Mouse (Mus musculus) forebrain, embryonic 11.5 days (tissue): ENCODE data around the gene Sf3b6. TPM values are rescaled to one million over a fixed set of nuclear protein-coding genes. Genes with fewer than 3 reads are reported as not detected.

Experiments
- ATAC-seq: fragments of 200-750 bp; cut with Nextera tagmentation; replicated peaks from 2 replicates; pipeline ENCODE4 v1.8.0; 2017; ENCODE audit warnings: moderate TSS enrichment; ENCODE audit not compliant: low FRiP score
- DNase-seq: peaks from one replicate; pipeline ENCODE4 v3.0.0-alpha.2; 2017; ENCODE audit warnings: low spot score
- H3K27ac ChIP-seq: fragments of 300-500 bp; sonication (generic); 2 replicates; pipeline ENCODE4 v1.5.1; 2014; ENCODE audit warnings: low read depth, low read length
- H3K27me3 ChIP-seq: fragments of 300-500 bp; sonication (generic); 2 replicates; pipeline ENCODE4 v1.6.1; 2014; ENCODE audit warnings: mild to moderate bottlenecking, low read length, mixed read lengths; ENCODE audit not compliant: control insufficient read depth, insufficient read depth
- H3K36me3 ChIP-seq: fragments of 300-500 bp; sonication (generic); 2 replicates; pipeline ENCODE4 v1.6.1; 2014; ENCODE audit warnings: mild to moderate bottlenecking, low read length, moderate library complexity, mixed read lengths; ENCODE audit not compliant: control insufficient read depth, insufficient read depth
- H3K4me1 ChIP-seq: fragments of 300-500 bp; sonication (generic); replicated peaks from 2 replicates; pipeline ENCODE4 v1.6.1; 2014; ENCODE audit warnings: low read length, mixed read lengths; ENCODE audit not compliant: control insufficient read depth, insufficient read depth
- H3K4me2 ChIP-seq: fragments of 300-500 bp; sonication (generic); 2 replicates; pipeline ENCODE4 v1.6.1; 2014; ENCODE audit warnings: low read depth, mild to moderate bottlenecking, low read length, moderate library complexity, mixed read lengths; ENCODE audit not compliant: severe bottlenecking
- H3K4me3 ChIP-seq: fragments of 300-500 bp; sonication (generic); 2 replicates; pipeline ENCODE4 v1.5.1; 2014; ENCODE audit warnings: low read depth, low read length
- H3K9ac ChIP-seq: fragments of 300-500 bp; sonication (generic); 2 replicates; pipeline ENCODE4 v1.6.1; 2014; ENCODE audit warnings: low read length
- H3K9me3 ChIP-seq: fragments of 300-500 bp; sonication (generic); 2 replicates; pipeline ENCODE4 v1.6.1; 2016; ENCODE audit warnings: low read length, mixed read lengths; ENCODE audit not compliant: control insufficient read depth
- WGBS: fragments of 180-500 bp; shearing (Covaris S2); extraction: QIAGEN DNeasy Blood & Tissue Kit; methylation state at CpG from one replicate; pipeline ENCODE4 v1.1.7; 2014; 5-methylcytosine and 5-hydroxymethylcytosine counted together
- polyA plus RNA-seq: library from polyadenylated mRNA; unstranded; fragments of >200 nt; fragmentation: Nextera tagmentation; extraction: Ambion mirVana; gene quantifications from 2 replicates; pipeline ENCODE4 v1.2.1, GENCODE M21; 2014

The Sf3b6 gene
- polyA plus RNA-seq, 1 experiment from 2014 or later: 365 TPM

GRCm38 (mm10) chr12:4816680-4817360 lies 524 bp upstream of the Sf3b6 start:
- Histone ChIP-seq H3K4me1 (peaks cover 2% of the 10 kb centered on the region; the same call in 1 of the 2 replicates), H3K27ac (peak overlapping the region; percentile 67; the same call in 1 of the 2 replicates), H3K27me3 (no peaks in the 10 kb centered on the region), H3K4me3 (peak overlapping the region; percentile 81), H3K9ac (peak overlapping the region; percentile 68), H3K36me3 (no peaks in the 10 kb centered on the region), H3K4me2 (peak overlapping the region; percentile 72), H3K9me3 (no peaks in the 10 kb centered on the region)
- 11% methylated on average over 24 of the region's 24 CpGs for WGBS
- ATAC-seq (peak; percentile 75; the same call in 1 of the 2 replicates), DNase-seq (no peak)

GRCm38 (mm10) chr12:4827256-4827655 lies 9.9 kb downstream of the Sf3b6 start:
- Histone ChIP-seq H3K4me1 (no peaks in the 10 kb centered on the region), H3K4me3 (no peak overlapping the region), H3K27me3 (no peaks in the 10 kb centered on the region), H3K4me2 (no peak overlapping the region), H3K9me3 (no peaks in the 10 kb centered on the region), H3K9ac (no peak overlapping the region), H3K27ac (no peak overlapping the region), H3K36me3 (peaks cover 9% of the 10 kb centered on the region; the same call in 1 of the 2 replicates)
- 80% methylated on average over 3 of the region's 3 CpGs for WGBS
- ATAC-seq (no peak), DNase-seq (no peak)

GRCm38 (mm10) chr12:4836959-4837358 lies 19.6 kb downstream of the Sf3b6 start:
- no peak overlapping the region for H3K4me3 ChIP-seq
- DNase-seq (no peak), ATAC-seq (no peak)
- WGBS: 64% methylated on average over 4 of the region's 4 CpGs
- H3K27ac ChIP-seq: no peak overlapping the region
- peaks cover 5% of the 10 kb centered on the region; the same call in 1 of the 2 replicates for H3K4me1 ChIP-seq
- 0 out of 2 replicates have a peak, but pooled peaks cover under 1% of the 10 kb centered on the region for H3K27me3 ChIP-seq
- H3K4me2 ChIP-seq: no peak overlapping the region
- no peaks in the 10 kb centered on the region for H3K9me3 ChIP-seq
- no peak overlapping the region for H3K9ac ChIP-seq
- peaks cover 3% of the 10 kb centered on the region; the same call in 1 of the 2 replicates for H3K36me3 ChIP-seq

GRCm38 (mm10) chr12:4840010-4840409 lies 22.7 kb downstream of the Sf3b6 start:
- Histone ChIP-seq H3K4me2 (0 out of 2 replicates have a peak overlapping the region, but pooled peaks have one; percentile 9), H3K27me3 (0 out of 2 replicates have a peak, but pooled peaks cover 2% of the 10 kb centered on the region), H3K9me3 (no peaks in the 10 kb centered on the region), H3K4me3 (no peak overlapping the region), H3K9ac (no peak overlapping the region), H3K36me3 (no peaks in the 10 kb centered on the region), H3K4me1 (peaks cover 11% of the 10 kb centered on the region; the same call in 1 of the 2 replicates), H3K27ac (no peak overlapping the region)
- DNase-seq (no peak), ATAC-seq (no peak)
- 60% methylated on average over 6 of the region's 6 CpGs for WGBS

GRCm38 (mm10) chr12:4840741-4841140 lies 23.4 kb downstream of the Sf3b6 start:
- Histone ChIP-seq H3K9me3 (no peaks in the 10 kb centered on the region), H3K27ac (no peak overlapping the region)
- ATAC-seq: no peak

GRCm38 (mm10) chr12:4841392-4841887 lies 24.1 kb downstream of the Sf3b6 start, which contains the start of gene Fkbp1b:
Fkbp1b (minus strand) TSS chr12:4841591.
- peak; percentile 77 for ATAC-seq

More at GRCm38 (mm10) chr12:4840741-4841140, 23.4 kb downstream of the Sf3b6 start:
- DNase-seq: no peak
- Histone ChIP-seq H3K4me2 (peak overlapping the region; percentile 92), H3K4me1 (peaks cover 11% of the 10 kb centered on the region; the same call in 1 of the 2 replicates), H3K9ac (peak overlapping the region; percentile 70), H3K27me3 (0 out of 2 replicates have a peak, but pooled peaks cover 2% of the 10 kb centered on the region), H3K4me3 (peak overlapping the region; percentile 73), H3K36me3 (no peaks in the 10 kb centered on the region)
- WGBS: 3% methylated on average over 11 of the region's 11 CpGs

GRCm38 (mm10) chr12:4842456-4842855 lies 25.1 kb downstream of the Sf3b6 start:
- ATAC-seq: no peak
- H3K36me3 ChIP-seq: no peaks in the 10 kb centered on the region
- H3K4me2 ChIP-seq: no peak overlapping the region
- 0 out of 2 replicates have a peak, but pooled peaks cover 2% of the 10 kb centered on the region for H3K27me3 ChIP-seq
- no peak overlapping the region for H3K4me3 ChIP-seq
- peaks cover 11% of the 10 kb centered on the region; the same call in 1 of the 2 replicates for H3K4me1 ChIP-seq
- 86% methylated on average over 8 of the region's 8 CpGs for WGBS
- H3K27ac ChIP-seq: no peak overlapping the region
- no peak overlapping the region for H3K9ac ChIP-seq
- no peaks in the 10 kb centered on the region for H3K9me3 ChIP-seq
- DNase-seq: no peak

More at GRCm38 (mm10) chr12:4841392-4841887, 24.1 kb downstream of the Sf3b6 start, which contains the start of gene Fkbp1b:
- no peak within 1 kb of the TSS for H3K27ac ChIP-seq
- peak; percentile 85 for DNase-seq
- H3K4me3 ChIP-seq: peak within 1 kb of the TSS; percentile 73
- H3K9ac ChIP-seq: peak within 1 kb of the TSS; percentile 70
- H3K9me3 ChIP-seq: no peaks in the 10 kb centered on the region
- 0 out of 2 replicates have a peak, but pooled peaks cover 2% of the 10 kb centered on the region for H3K27me3 ChIP-seq
- peaks cover 11% of the 10 kb centered on the region; the same call in 1 of the 2 replicates for H3K4me1 ChIP-seq
- H3K36me3 ChIP-seq: no peaks in the 10 kb centered on the region
- WGBS: 0% methylated on average over 36 of the region's 37 CpGs
- peak within 1 kb of the TSS; percentile 92 for H3K4me2 ChIP-seq

- peak within 1 kb of the TSS; percentile 63 for H3K4me3 ChIP-seq
- DNase-seq: peak; percentile 92
- under 1% methylated on average over 30 of the region's 30 CpGs for WGBS
- H3K9me3 ChIP-seq: no peaks in the 10 kb centered on the region
- no peaks in the 10 kb centered on the region for H3K36me3 ChIP-seq
- H3K4me1 ChIP-seq: peaks cover 11% of the 10 kb centered on the region; the same call in 1 of the 2 replicates
- H3K9ac ChIP-seq: peak within 1 kb of the TSS; percentile 69
- peak; percentile 94 for ATAC-seq
- peak within 1 kb of the TSS; percentile 52 for H3K4me2 ChIP-seq
- H3K27me3 ChIP-seq: 0 out of 2 replicates have a peak, but pooled peaks cover 2% of the 10 kb centered on the region
- no peak within 1 kb of the TSS for H3K27ac ChIP-seq
Observed at GRCm38 (mm10) chr12:4842890-4843597, 25.7 kb downstream of the Sf3b6 start, which contains the start of gene Wdcp. Wdcp (plus strand) TSS chr12:4843303.
